Mouse (Mus musculus): Measurements from ENCODE around the gene 1810010D01Rik. TPM values are rescaled to one million over a fixed set of nuclear protein-coding genes. Genes with fewer than 3 reads are reported as not detected.

1810010D01Rik gene
- total RNA-seq, 2 experiments from 2014 or later, result not detected

DNA sequence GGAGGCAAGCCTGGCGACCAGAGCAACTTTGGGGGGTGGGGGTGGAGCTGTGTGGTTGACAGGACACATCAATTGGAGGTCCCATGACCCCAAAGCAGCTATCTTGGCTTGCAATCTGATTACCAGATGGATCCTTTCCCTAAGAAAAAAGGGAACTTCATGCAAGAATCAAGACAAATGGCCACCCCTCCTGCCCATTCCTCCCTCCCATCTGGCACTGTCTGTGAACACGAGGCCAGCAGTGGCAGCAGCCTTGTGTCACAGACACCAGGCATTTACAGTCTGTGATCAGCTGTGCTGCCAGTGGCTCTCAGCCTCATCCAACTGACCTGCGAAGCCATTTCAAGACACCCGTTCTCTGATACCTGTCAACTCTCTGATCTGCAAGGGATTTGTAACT is 25.5 kb downstream of the 1810010D01Rik start:
- ATAC-seq (replicated peaks; ENCODE audit: low FRiP score, low TSS enrichment, poor library complexity, severe bottlenecking), result no peak

- no peak for ATAC-seq (replicated peaks; ENCODE audit: low FRiP score, low TSS enrichment, poor library complexity, severe bottlenecking)
Observed at GRCm38 (mm10) chr7:145181376-145182034, 26.4 kb downstream of the 1810010D01Rik start.

DNA sequence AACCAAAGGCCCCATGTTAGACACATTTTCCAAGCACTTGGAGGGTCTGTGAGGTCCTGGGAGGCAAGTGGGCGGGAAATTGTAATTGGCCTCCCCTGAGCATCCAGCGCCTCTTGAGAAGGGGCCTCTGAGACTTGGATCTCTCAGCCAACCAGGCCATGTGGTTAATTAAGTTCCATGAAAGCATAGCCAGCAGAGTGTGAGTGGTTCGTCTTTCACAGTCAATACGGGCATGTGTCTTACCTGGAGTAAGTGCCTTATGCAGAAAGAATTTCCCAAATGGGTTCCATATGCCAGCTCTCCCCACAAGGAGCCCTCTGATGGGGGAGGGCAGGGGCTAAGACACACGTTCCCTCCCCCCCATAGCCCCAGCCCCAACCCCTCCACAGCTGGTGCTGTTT is 28.2 kb downstream of the 1810010D01Rik start:
- no peak for ATAC-seq (replicated peaks; ENCODE audit: low FRiP score, low TSS enrichment, poor library complexity, severe bottlenecking)

- ATAC-seq (replicated peaks; ENCODE audit: low FRiP score, low TSS enrichment, poor library complexity, severe bottlenecking), result no peak
Observed at GRCm38 (mm10) chr7:145176750-145177589, 30.9 kb downstream of the 1810010D01Rik start.

- no peak for ATAC-seq (replicated peaks; ENCODE audit: low FRiP score, low TSS enrichment, poor library complexity, severe bottlenecking)
Observed at GRCm38 (mm10) chr7:145173563-145173962, 34.4 kb downstream of the 1810010D01Rik start.

DNA sequence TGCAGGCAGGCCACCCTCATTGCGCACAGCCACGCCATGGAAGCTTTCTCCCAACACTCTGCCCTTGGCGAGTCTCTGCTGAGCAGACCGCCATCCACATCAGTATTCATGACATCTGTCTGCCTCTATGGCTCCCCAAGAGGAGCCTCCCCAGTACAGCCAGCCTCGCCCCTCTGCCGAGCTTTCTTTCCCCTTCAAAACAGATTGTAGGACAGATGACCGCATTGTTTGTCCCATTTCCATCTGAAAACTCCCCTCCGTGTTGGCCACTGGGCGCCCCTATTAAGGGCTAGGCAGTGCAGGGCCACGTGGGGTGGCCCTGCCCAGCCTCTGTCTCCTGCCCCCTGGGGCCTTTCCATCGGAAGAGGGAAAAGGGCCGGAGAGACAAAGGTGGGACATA is 34.8 kb downstream of the 1810010D01Rik start:
- ATAC-seq (replicated peaks; ENCODE audit: low FRiP score, low TSS enrichment, poor library complexity, severe bottlenecking), result no peak

GRCm38 (mm10) chr7:145169703-145170102 is 38.2 kb downstream of the 1810010D01Rik start:
- no peak for ATAC-seq (replicated peaks; ENCODE audit: low FRiP score, low TSS enrichment, poor library complexity, severe bottlenecking)

GRCm38 (mm10) chr7:145159283-145160240 is 48.4 kb downstream of the 1810010D01Rik start:
- ATAC-seq (replicated peaks; ENCODE audit: low FRiP score, low TSS enrichment, poor library complexity, severe bottlenecking), result no peak

Other genes starting within 250 kb of the 1810010D01Rik start
- 17.2 and 19.8 TPM in 2 replicates for gene Tpcn2, start 75.9 kb upstream of the 1810010D01Rik start, total RNA-seq (2014; fragmentation: Nextera tagmentation)
- 2.8 and 3.6 TPM in 2 replicates for gene Tpcn2, start 75.9 kb upstream of the 1810010D01Rik start, total RNA-seq (2017)
- not detected in 2 replicates for gene Mrgprf, start 92.7 kb upstream of the 1810010D01Rik start, total RNA-seq (2014; fragmentation: Nextera tagmentation)
- gene Mrgprf, start 92.7 kb upstream of the 1810010D01Rik start, total RNA-seq (2017), result not detected in 2 replicates
- gene Mrgprd, start 106.7 kb upstream of the 1810010D01Rik start, total RNA-seq (2014; fragmentation: Nextera tagmentation), result not detected in 2 replicates
- not detected in 2 replicates for gene Mrgprd, start 106.7 kb upstream of the 1810010D01Rik start, total RNA-seq (2017)

Measured in megakaryocyte-erythroid progenitor cell, adult 5-6 weeks (primary cell).